Comparison of ENCODE assay signal across 7 mouse cellular contexts in the genomic region with DNA sequence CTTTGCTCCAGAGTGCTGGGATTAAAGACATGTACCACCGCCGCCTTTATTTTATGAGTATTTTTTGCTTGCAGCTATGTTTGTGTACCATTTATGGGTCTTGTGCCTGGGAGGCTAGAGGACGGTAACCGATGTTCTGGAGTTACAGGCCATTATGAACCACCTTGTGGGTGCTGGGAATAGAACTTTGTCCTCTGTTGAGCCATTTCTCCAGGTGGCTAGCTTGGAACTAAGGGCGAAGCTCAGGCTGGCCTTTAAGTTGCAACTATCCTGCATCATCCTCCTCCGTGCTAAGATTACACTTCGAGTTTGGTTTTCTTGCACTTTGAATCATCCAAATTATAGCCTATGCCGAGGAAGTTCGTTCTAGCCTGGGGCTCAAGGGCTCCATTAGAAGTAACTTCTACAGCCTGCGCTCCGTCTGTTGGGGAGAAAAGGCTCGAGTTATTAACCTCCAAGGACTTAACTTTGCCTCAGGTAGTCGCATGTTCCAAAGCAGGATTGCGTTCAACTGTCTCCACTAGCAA. TPM values are rescaled to one million over a fixed set of nuclear protein-coding genes. Genes with fewer than 3 reads are reported as not detected.
DNase-seq lines count a peak whose midpoint lies in the region; ATAC-seq and TF ChIP-seq lines count a peak whose summit lies in the region.

No protein-coding gene starts in this region.

- 0 out of 2 replicates have a peak, but pooled peaks have one; percentile 22 for ATAC-seq in neural tube, embryonic 11.5 days (ENCODE audit: insufficient read depth, low FRiP score, low TSS enrichment)
- ATAC-seq in forebrain, embryonic 12.5 days (ENCODE audit: low FRiP score) = peak; percentile 58
- no peak for ATAC-seq in limb, embryonic 14.5 days (ENCODE audit: low FRiP score, low read depth)
- ATAC-seq in stomach, embryonic 16.5 days (ENCODE audit: insufficient read depth, low FRiP score) = no peak

- no peaks in the 10 kb centered on the region for H3K9me3 ChIP-seq in neural tube, embryonic 11.5 days (ENCODE audit: control insufficient read depth, low read length)
- H3K9me3 ChIP-seq in forebrain, embryonic 12.5 days = no peaks in the 10 kb centered on the region
- H3K9me3 ChIP-seq in limb, embryonic 14.5 days (ENCODE audit: control insufficient read depth, low read length) = no peaks in the 10 kb centered on the region
- no peaks in the 10 kb centered on the region for H3K9me3 ChIP-seq in stomach, embryonic 16.5 days (replicated peaks; ENCODE audit: control insufficient read depth, low read length)

- peak overlapping the region; percentile 69 for H3K4me2 ChIP-seq in neural tube, embryonic 11.5 days (ENCODE audit: low read depth)
- peak overlapping the region; percentile 80 for H3K4me2 ChIP-seq in forebrain, embryonic 12.5 days
- H3K4me2 ChIP-seq in limb, embryonic 14.5 days (replicated peaks; ENCODE audit: low read depth, low read length, severe bottlenecking) = peak overlapping the region; percentile 69
- H3K4me2 ChIP-seq in stomach, embryonic 16.5 days (ENCODE audit: low read depth, low read length) = peak overlapping the region; percentile 90

- no peaks in the 10 kb centered on the region for H3K27me3 ChIP-seq in neural tube, embryonic 11.5 days (ENCODE audit: control insufficient read depth, insufficient read depth, low read length)
- peaks cover 12% of the 10 kb centered on the region; the same call in 1 of the 2 replicates for H3K27me3 ChIP-seq in forebrain, embryonic 12.5 days
- H3K27me3 ChIP-seq in limb, embryonic 14.5 days (ENCODE audit: control insufficient read depth, insufficient read depth, low read length) = no peaks in the 10 kb centered on the region
- no peaks in the 10 kb centered on the region for H3K27me3 ChIP-seq in stomach, embryonic 16.5 days (ENCODE audit: control insufficient read depth, insufficient read depth, low read length)

- DNase-seq in neural tube, embryonic 11.5 days (ENCODE audit: low spot score) = no peak
- DNase-seq in neural tube, embryonic 10.5 days (ENCODE audit: extremely low spot score, low spot score) = no peak
- no peak for DNase-seq in limb, embryonic 14.5 days (ENCODE audit: low spot score)
- no peak for DNase-seq in retina, embryonic 14.5 days (ENCODE audit: low spot score)
- DNase-seq in cerebellum, adult 18-20 months = no peak

- WGBS in neural tube, embryonic 11.5 days = 10% methylated on average over 14 of the region's 14 CpGs
- whole genome bisulfite sequencing in forebrain, embryonic 12.5 days = 10% methylated on average over 14 of the region's 14 CpGs
- 7% methylated on average over 14 of the region's 14 CpGs for WGBS in limb, embryonic 14.5 days
- WGBS in stomach, embryonic 16.5 days = 7% methylated on average over 14 of the region's 14 CpGs

- peak overlapping the region; percentile 90 for H3K4me3 ChIP-seq in neural tube, embryonic 11.5 days (ENCODE audit: low read depth, low read length)
- peak overlapping the region; percentile 80 for H3K4me3 ChIP-seq in forebrain, embryonic 12.5 days (replicated peaks)
- peak overlapping the region; percentile 63 for H3K4me3 ChIP-seq in limb, embryonic 14.5 days (replicated peaks; ENCODE audit: low read length)
- peak overlapping the region; percentile 59 for H3K4me3 ChIP-seq in stomach, embryonic 16.5 days (replicated peaks; ENCODE audit: low read length)

- peak overlapping the region; percentile 45 for H3K9ac ChIP-seq in neural tube, embryonic 11.5 days (ENCODE audit: low read length)
- peak overlapping the region; percentile 54 for H3K9ac ChIP-seq in forebrain, embryonic 12.5 days
- H3K9ac ChIP-seq in limb, embryonic 14.5 days (ENCODE audit: low read depth, low read length, severe bottlenecking) = peak overlapping the region; percentile 41
- peak overlapping the region; percentile 62 for H3K9ac ChIP-seq in stomach, embryonic 16.5 days (ENCODE audit: low read length)

- H3K4me1 ChIP-seq in neural tube, embryonic 11.5 days (ENCODE audit: control insufficient read depth, insufficient read depth, low read length) = peaks cover 7% of the 10 kb centered on the region; the same call in 1 of the 2 replicates
- peaks cover 8% of the 10 kb centered on the region for H3K4me1 ChIP-seq in forebrain, embryonic 12.5 days
- H3K4me1 ChIP-seq in limb, embryonic 14.5 days (ENCODE audit: control insufficient read depth, insufficient read depth, low read length) = peaks cover 4% of the 10 kb centered on the region; the same call in 1 of the 2 replicates
- H3K4me1 ChIP-seq in stomach, embryonic 16.5 days (ENCODE audit: control insufficient read depth, insufficient read depth, low read length) = peaks cover 4% of the 10 kb centered on the region

- no peak overlapping the region for H3K27ac ChIP-seq in neural tube, embryonic 11.5 days (ENCODE audit: low read depth, low read length)
- no peak overlapping the region for H3K27ac ChIP-seq in forebrain, embryonic 12.5 days
- H3K27ac ChIP-seq in limb, embryonic 14.5 days (replicated peaks; ENCODE audit: low read depth, low read length) = peak overlapping the region; percentile 49
- H3K27ac ChIP-seq in stomach, embryonic 16.5 days (ENCODE audit: low read length) = peak overlapping the region; percentile 70

- TF ChIP-seq POLR2A in limb, embryonic 14.5 days (IDR thresholded peaks at IDR 0.05; ENCODE audit: borderline replicate concordance, extremely low read depth, insufficient read depth, insufficient read length) = no peak

- no peaks in the 10 kb centered on the region for H3K36me3 ChIP-seq in neural tube, embryonic 11.5 days (ENCODE audit: control insufficient read depth, insufficient read depth, low read length)
- H3K36me3 ChIP-seq in forebrain, embryonic 12.5 days (replicated peaks) = peaks cover 7% of the 10 kb centered on the region
- peaks cover 20% of the 10 kb centered on the region for H3K36me3 ChIP-seq in limb, embryonic 14.5 days (ENCODE audit: control insufficient read depth, insufficient read depth, low read length)
- H3K36me3 ChIP-seq in stomach, embryonic 16.5 days (ENCODE audit: control insufficient read depth, insufficient read depth, low read length) = 0 out of 2 replicates have a peak, but pooled peaks cover 3% of the 10 kb centered on the region

RNA-seq across cellular contexts. Expression of gene Ttc27, which starts 0.4 kb away (rescaled TPM):
- 26.5 and 29.3 TPM in 2 replicates for polyA plus RNA-seq in neural tube, embryonic 11.5 days (2014; fragmentation: Nextera tagmentation; extraction: Ambion mirVana)
- 22.9 and 23.0 TPM in 2 replicates for polyA plus RNA-seq in forebrain, embryonic 12.5 days (2016; fragmentation: Nextera tagmentation; extraction: Ambion mirVana)
- polyA plus RNA-seq in limb, embryonic 14.5 days (2012; rRNA removed) = 11.7 and 17.5 TPM in 2 replicates
- polyA plus RNA-seq in limb, embryonic 14.5 days (2014; fragmentation: Nextera tagmentation; extraction: Ambion mirVana) = 23.3 and 24.4 TPM in 2 replicates
- 19.7 and 20.4 TPM in 2 replicates for polyA plus RNA-seq in stomach, embryonic 16.5 days (2015; fragmentation: Nextera tagmentation; extraction: Ambion mirVana)

Comparison
In these comparisons a context has a peak if more than half of its experiments do, and no peak if none do; other contexts are left out.
1. ATAC-seq: peak in neural tube, embryonic 11.5 days (single experiment) and forebrain, embryonic 12.5 days (single experiment); none in limb, embryonic 14.5 days (single experiment) and stomach, embryonic 16.5 days (single experiment).
2. H3K27ac ChIP-seq: peak in limb, embryonic 14.5 days (single experiment) and stomach, embryonic 16.5 days (single experiment); none in neural tube, embryonic 11.5 days (single experiment) and forebrain, embryonic 12.5 days (single experiment).
3. Peak in every context shown above with its lines, with median percentiles within 50 percentile points of each other: H3K4me2 ChIP-seq, H3K4me3 ChIP-seq and H3K9ac ChIP-seq.